Mouse (Mus musculus) Patski (cell line): ENCODE results near the gene Gckr. TPM values are rescaled to one million over a fixed set of nuclear protein-coding genes. Genes with fewer than 3 reads are reported as not detected.

Experiments
- ATAC-seq: fragments of 100-300 bp; one replicate; pipeline ENCODE4 v1.8.0; 2021
- CTCF ChIA-PET: fragments of 350-600 bp; sonication (Branson Sonifier 250); formaldehyde crosslinking; loops from one replicate; lab custom pipeline; 2022; ENCODE audit warnings: inconsistent platforms; lab: Charles Lee
- POLR2A ChIA-PET: fragments of 350-600 bp; sonication (Branson Sonifier 250); formaldehyde crosslinking; loops from one replicate; lab custom pipeline; 2022; ENCODE audit warnings: antibody characterized with exemption, inconsistent platforms; lab: Charles Lee
- DNase-seq: peaks from one replicate; pipeline ENCODE4 v3.0.0-alpha.2; 2011; ENCODE audit warnings: low read depth, low spot score
- H3K27me3 ChIP-seq: fragments of 371-371 bp; one replicate; pipeline ENCODE4 v1.5.1; 2021
- CTCF ChIP-seq: fragments of 100-300 bp; IDR thresholded peaks from one replicate; pipeline ENCODE4 v1.5.1; 2021
- in situ Hi-C: fragments of 300-500 bp; cut with MboI; formaldehyde crosslinking; loops from 3 replicates; pipeline ENCODE4 v1.11.1; 2018; ENCODE audit warnings: low pct_unique_long_range_greater_than_20kb, mixed read lengths
- polyA plus RNA-seq: library from polyadenylated mRNA; unstranded; gene quantifications from one replicate; pipeline ENCODE4 v1.2.3, GENCODE M21; 2021

Gckr gene
- polyA plus RNA-seq, 1 experiment from 2014 or later = 5.9 TPM

DNA sequence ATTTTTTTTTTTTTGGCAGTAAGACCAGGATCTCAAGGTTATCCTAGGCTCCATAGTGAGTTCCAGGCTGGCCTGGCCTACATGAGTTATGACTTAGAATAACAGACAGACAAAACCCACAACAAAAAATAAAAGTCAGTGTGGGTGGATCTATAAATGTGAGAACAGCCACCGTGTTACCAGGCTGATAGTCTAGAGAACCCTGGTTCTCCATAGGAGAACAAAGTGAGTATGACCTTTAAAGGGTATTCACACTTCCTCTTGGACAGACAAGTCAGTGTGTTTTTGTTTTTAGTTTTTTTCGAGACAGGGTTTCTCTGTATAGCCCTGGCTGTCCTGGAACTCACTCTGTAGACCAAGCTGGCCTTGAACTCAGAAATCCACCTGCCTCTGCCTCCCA lies 41.3 kb upstream of the Gckr start:
- in situ Hi-C loops = loop anchor here (10.0 kb wide), 1 partner anchor 69 kb away; no protein-coding TSS in a partner anchor
- H3K27me3 ChIP-seq = no peaks in the 10 kb centered on the region
- ATAC-seq = no peak
- ChIA-PET POLR2A (interaction anchor here (0.6 kb wide), 1 partner anchor 416 kb away, joined by 5 read pairs; no protein-coding TSS in a partner anchor), CTCF (no interaction called here)
- no peak for DNase-seq
- TF ChIP-seq CTCF = no peak

DNA sequence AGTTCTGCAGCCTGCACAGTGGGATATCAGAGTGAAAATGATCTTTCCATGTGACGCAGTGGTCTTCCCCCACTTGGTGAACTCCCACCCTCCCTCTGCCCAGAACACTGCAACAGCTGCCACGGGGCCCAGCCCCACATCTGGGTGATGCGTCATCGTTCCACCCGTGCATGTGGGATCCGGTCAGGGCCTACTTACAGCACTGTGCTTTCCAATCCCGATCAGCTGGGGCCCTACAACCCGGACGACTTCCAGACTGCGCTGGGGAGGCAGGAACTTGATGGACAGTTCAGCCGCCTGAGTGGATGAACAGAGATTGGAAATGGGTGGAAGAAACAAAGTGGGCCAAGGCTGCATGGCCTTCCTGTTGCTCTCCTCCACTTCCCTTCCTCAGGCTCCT lies 39.6 kb upstream of the Gckr start:
- in situ Hi-C loops = loop anchor here (10.0 kb wide), 1 partner anchor 67 kb away; no protein-coding TSS in a partner anchor
- DNase-seq (no peak), ATAC-seq (no peak)
- ChIA-PET CTCF (interaction anchor here (1.3 kb wide), 1 partner anchor 15 kb away, joined by 4 read pairs; no protein-coding TSS in a partner anchor), POLR2A (no interaction called here)
- no peaks in the 10 kb centered on the region for H3K27me3 ChIP-seq
- TF ChIP-seq CTCF = no peak

- H3K27me3 ChIP-seq = no peaks in the 10 kb centered on the region
- no peak for ATAC-seq
- CTCF ChIA-PET = no interaction called here
- POLR2A ChIA-PET = no interaction called here
- in situ Hi-C loops = no loop called here
- TF ChIP-seq CTCF = no peak
- no peak for DNase-seq
These were observed 31.1 kb upstream of the Gckr start for GRCm38 (mm10) chr5:31266101-31266500.

- H3K27me3 ChIP-seq = no peaks in the 10 kb centered on the region
- DNase-seq (no peak), ATAC-seq (no peak)
- CTCF ChIA-PET = no interaction called here
- in situ Hi-C loops = no loop called here
- POLR2A ChIA-PET = interaction anchor here (0.9 kb wide), 1 partner anchor 25 kb away, joined by 7 read pairs; no protein-coding TSS in a partner anchor
- no peak for TF ChIP-seq CTCF
These were observed 29.6 kb upstream of the Gckr start for GRCm38 (mm10) chr5:31267686-31268085.

- CTCF ChIA-PET = interaction anchor here (0.8 to 1.7 kb wide), 2 partner anchors 17 kb away, joined by 3 read pairs; no protein-coding TSS in a partner anchor
- ATAC-seq = no peak
- H3K27me3 ChIP-seq = no peaks in the 10 kb centered on the region
- TF ChIP-seq CTCF = no peak
- no peak for DNase-seq
- in situ Hi-C loops = no loop called here
- POLR2A ChIA-PET = no interaction called here
These were observed 24.2 kb upstream of the Gckr start for GRCm38 (mm10) chr5:31273018-31273417.

GRCm38 (mm10) chr5:31279245-31279988 lies 17.8 kb upstream of the Gckr start:
- in situ Hi-C loops = no loop called here
- H3K27me3 ChIP-seq = no peaks in the 10 kb centered on the region
- TF ChIP-seq CTCF = no peak
- CTCF ChIA-PET = no interaction called here
- POLR2A ChIA-PET = no interaction called here
- no peak for DNase-seq
- no peak for ATAC-seq

DNA sequence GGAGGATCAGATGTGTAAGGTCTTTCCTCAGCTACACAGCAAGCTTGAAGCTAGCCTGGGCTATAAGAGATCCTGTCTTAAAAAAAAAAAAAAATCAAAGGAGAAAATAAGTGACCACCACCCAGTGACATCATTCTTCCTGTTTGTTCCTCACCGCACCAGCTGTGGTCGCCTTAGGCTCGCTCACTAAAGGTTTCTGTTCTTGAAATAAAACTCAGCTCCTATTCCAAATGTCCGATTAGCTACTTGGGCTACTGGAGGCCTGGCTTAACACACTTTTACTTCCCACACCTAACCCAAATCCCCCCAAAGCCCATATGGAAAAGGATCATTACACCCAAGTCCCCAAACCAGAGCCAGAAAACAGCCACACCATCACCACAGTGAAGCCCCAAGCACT lies 9.0 kb upstream of the Gckr start:
- no peaks in the 10 kb centered on the region for H3K27me3 ChIP-seq
- ChIA-PET CTCF (interaction anchor here (0.9 to 2.0 kb wide), 4 partner anchors 12 to 66 kb away, joined by 3 to 8 read pairs (median 5); no protein-coding TSS in a partner anchor), POLR2A (interaction anchor here (0.7 to 1.6 kb wide), 3 partner anchors 17 to 35 kb away, joined by 3 to 4 read pairs (median 3); no protein-coding TSS in a partner anchor)
- ATAC-seq = no peak
- DNase-seq = no peak
- in situ Hi-C loops = no loop called here
- no peak for TF ChIP-seq CTCF

- in situ Hi-C loops = no loop called here
- ATAC-seq (no peak), DNase-seq (no peak)
- POLR2A ChIA-PET = interaction anchor here (0.7 to 1.6 kb wide), 3 partner anchors 18 to 36 kb away, joined by 3 to 4 read pairs (median 3); no protein-coding TSS in a partner anchor
- CTCF ChIA-PET = interaction anchor here (0.9 to 2.0 kb wide), 2 partner anchors 15 to 40 kb away, joined by 3 to 8 read pairs; no protein-coding TSS in a partner anchor
- H3K27me3 ChIP-seq = no peaks in the 10 kb centered on the region
- TF ChIP-seq CTCF = no peak
These were observed 8.6 kb upstream of the Gckr start for GRCm38 (mm10) chr5:31288655-31289054.

GRCm38 (mm10) chr5:31289626-31290230 lies 7.5 kb upstream of the Gckr start:
- no peak for TF ChIP-seq CTCF
- DNase-seq = no peak
- no peaks in the 10 kb centered on the region for H3K27me3 ChIP-seq
- ATAC-seq = no peak
- ChIA-PET CTCF (interaction anchor here (1.0 to 2.0 kb wide), 4 partner anchors 16 to 39 kb away, joined by 3 to 8 read pairs (median 4); no protein-coding TSS in a partner anchor), POLR2A (interaction anchor here (0.8 to 1.6 kb wide), 3 partner anchors 15 to 97 kb away, joined by 3 to 4 read pairs (median 4); partner anchors contain the start of genes Eif2b4 and Snx17)
- in situ Hi-C loops = no loop called here
